Mouse (Mus musculus) adipose tissue, adult 10 weeks (tissue): ENCODE data around the gene Qk. TPM values are rescaled to one million over a fixed set of nuclear protein-coding genes. Genes with fewer than 3 reads are reported as not detected.

Experiments
- polyA plus RNA-seq: library from polyadenylated mRNA; stranded (reverse); fragments of 350-450 nt; fragmentation: Illumina TruSeq; extraction: RNeasy Lipid Tissue Mini Kit (QIAGEN cat#74804); gene quantifications from one replicate; pipeline ENCODE4 v1.2.3, GENCODE M21; 2014; ENCODE audit warnings: low read depth, low replicate concordance

Gene Qk
- polyA plus RNA-seq = 45.0 TPM

DNA sequence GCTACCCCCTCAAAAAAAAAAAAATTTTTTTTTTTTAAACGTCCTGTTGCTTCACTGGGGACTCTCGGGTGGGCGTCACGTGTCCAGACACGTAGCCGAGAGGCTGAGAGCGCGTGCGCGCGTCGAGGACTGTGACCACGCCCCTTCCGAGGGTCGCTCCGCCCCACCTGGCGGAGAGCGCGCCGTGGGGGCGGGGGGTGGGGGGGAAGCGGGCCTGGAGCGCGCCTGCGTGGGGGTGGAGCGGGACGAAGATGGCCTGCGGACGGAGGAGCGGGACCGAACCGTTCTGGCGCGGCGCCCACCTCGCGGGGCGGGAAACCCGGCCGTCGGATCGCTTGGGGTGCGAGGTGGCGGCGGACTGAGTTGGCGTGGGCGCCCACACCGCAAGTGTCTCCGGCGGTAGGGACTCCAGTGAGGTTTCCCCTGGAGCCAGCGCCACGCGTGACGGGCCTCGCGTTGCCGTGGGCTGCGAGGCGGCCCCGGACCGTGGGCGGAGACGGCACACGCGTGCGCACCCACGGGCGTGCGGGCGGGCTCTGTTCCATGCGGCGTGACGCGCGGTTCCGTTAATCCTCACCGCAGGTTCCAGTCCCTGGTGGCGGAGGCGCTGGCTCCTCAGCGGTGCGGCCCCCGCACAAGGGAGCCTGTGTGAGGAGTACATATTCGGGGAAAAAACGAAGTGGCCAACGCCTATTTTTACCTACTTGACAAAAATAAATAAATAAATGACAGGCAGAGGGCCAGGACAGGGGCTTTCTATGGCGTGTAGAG, at the start of gene Qk:
Gene Qk (minus strand): TSS at position 170 of the 771 bp plus-strand sequence.

